Mouse (Mus musculus): ENCODE measurements at regions not wholly inside any gene's neighbourhood (a gene's known extent, or its start where the extent isn't known, plus 50 kb on each side); places are given as distances from the start of the nearest gene placed in this dataset.

DNA sequence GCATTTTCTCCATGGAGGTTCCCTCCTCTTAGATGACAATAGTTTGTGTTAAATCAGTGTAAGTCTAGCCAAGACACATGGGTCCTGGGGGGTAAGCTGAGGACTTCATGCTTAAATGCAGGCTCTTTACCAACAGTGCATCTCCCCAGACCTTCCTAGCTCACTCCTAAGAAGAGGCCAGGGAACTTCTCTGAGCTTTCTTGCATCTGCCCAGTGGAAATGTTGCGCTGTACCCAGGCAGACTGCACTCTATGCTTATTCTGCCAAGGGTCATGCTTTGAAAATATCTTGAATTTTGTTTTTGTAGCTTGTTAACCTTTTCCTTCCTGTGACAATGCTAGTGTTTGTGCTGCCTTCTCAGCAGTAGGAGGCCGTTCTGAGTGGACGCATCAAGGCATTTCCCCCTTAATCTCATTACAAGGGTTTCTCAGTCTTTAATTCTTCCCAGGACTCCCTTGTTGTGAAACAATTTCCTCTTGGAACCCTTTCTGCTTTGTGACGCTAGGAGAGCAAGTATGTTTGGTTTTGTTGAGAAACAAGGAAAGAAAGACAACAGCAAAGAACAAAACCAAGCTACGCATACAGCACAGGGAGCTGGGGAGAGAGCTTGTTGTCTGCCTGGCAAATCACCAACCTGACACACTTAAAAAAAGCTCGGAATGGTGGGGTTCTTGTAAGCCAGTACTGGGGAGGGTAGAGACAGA, 88.3 kb upstream of the Irf2bp2 start:
- no peak for DNase-seq (ENCODE audit: low spot score)

DNA sequence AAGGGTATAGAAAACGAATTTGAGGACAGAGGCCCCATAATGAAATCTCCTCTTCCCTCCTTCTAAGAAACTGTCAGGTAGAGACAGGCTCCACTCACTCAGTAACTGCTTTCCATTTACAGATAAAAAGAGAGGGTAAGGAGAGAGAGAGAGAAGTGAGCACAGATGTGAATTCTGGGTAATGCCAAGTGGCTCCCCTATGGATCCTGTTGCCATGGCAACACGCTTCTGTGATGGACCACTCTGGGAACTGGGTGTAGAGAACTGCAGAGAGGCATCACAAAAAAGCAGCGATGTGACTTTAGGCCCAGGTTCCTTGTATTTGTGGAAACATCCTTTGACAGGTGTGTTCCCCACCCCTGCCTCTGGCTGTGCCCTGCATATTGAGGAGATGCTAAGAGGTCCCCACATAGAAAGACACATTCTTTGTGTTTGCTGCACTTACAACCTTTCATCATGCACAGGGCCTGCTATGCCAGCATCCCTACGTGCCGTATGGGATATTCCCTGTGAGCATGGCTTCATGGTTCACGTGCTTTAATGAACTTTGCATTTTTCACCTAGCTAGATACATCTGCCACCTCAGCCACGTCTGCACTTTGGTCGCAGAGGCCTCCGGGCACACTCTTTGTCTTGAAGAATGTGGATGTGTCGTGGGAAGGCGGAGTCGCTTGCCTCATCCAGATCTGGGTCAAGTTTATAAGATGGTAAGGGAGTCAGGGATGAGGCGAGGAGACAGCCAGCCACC, 84.4 kb upstream of the Irf2bp2 start:
- DNase-seq (ENCODE audit: low spot score) = no peak

DNA sequence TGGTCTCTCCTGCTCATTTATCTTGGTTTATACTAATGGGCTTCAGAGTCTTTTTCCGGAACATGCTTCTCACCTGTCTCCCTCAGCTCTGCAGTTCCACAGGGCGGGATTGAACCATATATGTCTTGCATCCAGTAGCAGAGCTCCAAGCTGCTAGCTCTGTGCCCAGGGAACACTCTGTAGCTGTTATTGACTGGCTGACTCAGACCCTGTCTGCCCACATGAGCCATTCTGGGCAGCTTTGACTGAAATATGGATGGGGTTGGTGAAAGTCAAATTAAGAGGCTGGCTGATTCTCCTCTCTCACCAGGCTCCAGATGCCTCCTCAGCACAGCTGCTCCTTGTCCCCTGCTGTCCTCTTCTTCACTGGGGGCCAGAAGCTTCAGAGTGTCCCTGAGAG, 81.4 kb upstream of the Irf2bp2 start:
- no peak for DNase-seq (ENCODE audit: low spot score)

DNA sequence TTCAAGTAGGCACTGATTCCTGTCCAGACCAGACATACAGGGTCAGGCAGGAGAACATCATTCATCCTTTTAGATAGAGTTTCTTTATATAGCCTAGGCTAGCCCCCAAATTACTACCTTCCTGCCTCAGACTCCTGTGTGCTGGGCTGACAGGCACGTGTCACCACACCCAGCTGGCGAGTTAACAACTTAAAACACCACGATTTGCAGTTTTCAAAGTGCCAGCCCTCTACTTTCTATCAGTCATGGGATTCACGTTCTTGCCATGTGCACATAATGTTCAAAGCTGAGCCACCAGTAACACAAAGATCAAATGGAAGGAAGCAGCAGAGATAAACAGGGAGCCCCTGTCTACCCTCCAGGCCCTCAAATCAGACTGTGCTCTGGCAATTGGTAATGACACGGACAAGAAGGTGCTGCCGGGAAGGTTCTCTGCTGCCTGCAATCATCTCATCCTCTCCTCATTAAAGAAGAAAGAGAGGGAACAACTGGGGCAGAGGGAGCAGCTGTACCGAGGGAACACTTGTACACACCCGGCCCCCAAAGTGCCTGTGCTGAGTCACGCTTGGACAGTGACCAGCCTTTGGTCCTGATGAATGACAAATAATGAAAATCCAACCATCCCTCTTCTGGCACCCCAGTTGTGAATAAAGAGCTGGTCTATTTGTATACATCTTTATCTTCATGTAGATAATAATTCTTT, 79.4 kb upstream of the Irf2bp2 start:
- no peak for DNase-seq (ENCODE audit: low spot score)

DNA sequence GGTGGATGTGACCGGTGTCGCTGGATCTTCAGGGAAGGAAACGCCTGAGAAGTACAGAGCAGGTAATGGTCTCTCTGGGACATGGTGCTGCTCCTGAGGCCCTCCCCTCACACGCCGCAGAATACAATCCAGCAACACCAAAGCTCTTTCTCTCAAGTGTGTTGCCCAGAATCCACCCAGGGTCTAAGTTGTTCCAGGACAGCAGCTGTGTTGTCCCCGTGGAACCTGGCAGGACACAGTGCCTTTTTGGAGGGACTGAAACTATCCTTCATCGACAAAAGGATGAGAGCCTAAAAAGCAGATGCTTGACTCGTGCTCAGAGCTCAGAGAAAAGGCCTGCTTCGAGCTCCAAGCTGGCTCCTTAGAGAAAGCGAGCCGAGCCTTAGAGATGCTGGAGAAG, 77.8 kb upstream of the Irf2bp2 start:
- DNase-seq (ENCODE audit: low spot score) = no peak

DNA sequence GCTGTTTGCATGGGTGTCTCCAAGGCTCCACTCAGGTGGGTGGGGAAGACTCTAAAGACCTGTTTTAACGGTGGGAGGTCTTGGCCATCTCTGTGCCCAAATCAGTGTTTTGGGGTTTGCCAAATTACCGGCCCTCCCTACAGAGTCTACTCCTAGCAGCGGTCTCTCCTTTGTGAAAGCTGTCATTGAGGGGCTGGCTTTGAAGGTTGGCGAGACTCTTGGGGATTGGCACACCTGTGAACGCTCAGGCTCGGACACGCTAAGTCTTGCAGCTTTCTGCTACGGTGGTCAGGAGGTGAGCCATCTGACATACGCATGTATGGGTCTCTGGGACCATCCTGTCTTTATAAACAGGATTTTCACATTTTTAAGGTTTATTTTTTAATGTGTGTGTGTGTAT, 76.1 kb upstream of the Irf2bp2 start:
- DNase-seq (ENCODE audit: low spot score) = no peak

DNA sequence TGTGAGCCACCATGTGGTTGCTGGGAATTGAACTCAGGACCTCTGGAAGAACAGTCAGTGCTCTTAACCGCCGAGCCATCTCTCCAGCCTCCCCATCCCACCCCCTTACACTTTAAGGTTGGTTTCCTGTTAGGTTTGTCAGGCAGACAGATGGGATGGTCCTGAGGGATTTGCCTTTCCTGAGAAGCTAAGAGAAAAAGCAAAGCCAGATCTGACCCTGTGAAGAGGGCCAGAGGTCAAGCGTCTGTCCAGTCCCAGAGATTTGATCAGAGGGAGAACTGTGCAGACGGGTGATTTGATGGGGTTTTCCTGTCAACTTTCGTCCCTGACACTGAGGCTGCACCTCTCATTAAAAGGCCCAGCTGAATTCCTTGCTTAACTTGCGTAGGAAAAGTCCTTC, 75.4 kb upstream of the Irf2bp2 start:
- DNase-seq (ENCODE audit: low spot score) = no peak

DNA sequence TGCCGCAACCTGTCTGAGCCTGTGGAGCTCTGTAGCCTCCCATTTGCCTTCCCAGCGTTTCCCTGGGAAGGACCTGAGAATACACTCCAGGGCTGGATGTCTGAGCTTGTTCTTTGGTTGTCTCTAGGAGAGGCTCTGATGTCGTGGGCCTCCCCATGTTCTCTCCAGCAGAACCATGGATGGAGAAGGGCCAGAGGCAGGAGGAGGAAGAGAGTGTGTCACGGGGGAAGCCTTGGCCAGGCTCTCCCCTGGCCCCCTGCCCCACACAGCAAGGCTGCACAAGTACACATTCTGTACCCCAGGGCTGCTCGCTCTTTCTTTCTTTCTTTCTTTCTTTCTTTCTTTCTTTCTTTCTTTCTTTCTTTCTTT, 74.9 kb upstream of the Irf2bp2 start:
- no peak for DNase-seq (ENCODE audit: low spot score)

DNA sequence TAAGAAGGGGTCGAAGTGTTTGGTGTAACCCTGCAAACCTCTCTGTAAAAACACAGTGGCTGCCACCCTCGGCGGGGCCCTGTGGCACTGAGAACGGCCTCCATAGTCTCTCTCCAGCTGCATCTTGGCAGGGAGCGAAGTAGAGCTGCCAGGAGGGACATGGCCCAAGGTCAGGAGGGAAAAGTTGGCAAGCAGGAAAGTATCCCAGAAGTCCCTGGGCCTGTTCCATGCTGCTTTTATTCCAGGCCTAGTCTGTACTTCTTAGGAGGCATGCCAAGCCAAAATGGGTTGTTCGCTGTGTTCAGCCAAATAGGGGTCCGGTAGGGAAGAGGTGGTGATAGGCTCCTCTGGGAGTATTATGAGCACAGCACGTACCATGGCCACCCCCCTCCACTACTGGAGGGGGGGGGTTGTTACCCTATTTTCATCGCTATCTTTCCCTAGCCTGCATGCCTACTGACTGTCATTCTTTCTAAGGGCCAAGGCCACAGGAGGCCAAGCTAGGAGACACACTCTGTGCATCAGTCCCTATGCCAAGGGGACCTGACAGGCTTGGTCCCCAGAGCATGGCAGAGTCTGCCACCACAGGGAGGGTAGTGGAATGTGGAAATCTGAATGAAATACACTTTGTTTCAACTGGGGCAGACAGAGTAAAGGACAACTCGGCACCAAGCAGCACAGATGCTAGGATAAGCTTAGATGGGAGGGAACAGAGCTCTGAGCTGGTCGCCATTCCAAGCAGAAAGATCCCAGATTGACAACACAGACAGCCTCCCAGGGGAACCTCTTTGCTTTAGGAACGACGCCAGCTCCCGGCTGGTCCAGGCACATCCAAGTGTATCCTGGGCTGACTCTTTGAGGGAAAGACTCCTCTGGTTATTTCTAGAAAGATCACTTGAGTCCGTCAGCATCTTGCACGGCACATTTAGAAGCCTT, 74.2 kb upstream of the Irf2bp2 start:
- DNase-seq (ENCODE audit: low spot score) = peak; percentile 66

DNA sequence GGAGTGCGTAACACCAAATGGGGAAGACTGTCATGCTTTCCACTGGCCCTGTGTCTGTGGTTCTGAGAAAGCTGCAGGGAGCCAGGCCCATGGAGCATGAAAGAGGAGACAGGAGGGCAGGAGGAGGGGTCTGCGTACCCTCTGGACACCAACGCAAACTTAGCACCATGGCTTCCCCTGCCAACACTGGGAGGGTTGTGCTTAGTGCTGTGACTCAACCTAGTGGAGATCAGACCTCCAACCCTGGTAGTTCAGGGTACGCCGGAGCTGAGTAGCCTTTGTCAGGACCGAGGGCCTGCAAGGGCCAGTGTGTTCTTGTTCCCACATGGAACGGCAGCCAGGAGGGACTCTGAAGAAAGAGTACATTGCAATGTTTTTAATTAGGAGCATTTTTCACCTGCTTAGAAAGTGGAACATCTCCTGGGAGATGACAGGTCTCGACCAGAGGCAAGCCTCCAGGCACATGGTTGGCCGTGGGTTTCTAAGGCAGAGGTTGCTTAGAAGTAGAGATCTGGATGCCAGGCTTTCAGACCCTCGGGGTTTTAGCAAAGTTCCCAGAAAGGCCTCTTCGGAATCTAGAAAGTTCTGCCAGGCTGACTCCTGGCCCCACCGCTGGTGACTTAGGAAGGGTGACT, 73.4 kb upstream of the Irf2bp2 start:
- DNase-seq (ENCODE audit: low spot score) = no peak

DNA sequence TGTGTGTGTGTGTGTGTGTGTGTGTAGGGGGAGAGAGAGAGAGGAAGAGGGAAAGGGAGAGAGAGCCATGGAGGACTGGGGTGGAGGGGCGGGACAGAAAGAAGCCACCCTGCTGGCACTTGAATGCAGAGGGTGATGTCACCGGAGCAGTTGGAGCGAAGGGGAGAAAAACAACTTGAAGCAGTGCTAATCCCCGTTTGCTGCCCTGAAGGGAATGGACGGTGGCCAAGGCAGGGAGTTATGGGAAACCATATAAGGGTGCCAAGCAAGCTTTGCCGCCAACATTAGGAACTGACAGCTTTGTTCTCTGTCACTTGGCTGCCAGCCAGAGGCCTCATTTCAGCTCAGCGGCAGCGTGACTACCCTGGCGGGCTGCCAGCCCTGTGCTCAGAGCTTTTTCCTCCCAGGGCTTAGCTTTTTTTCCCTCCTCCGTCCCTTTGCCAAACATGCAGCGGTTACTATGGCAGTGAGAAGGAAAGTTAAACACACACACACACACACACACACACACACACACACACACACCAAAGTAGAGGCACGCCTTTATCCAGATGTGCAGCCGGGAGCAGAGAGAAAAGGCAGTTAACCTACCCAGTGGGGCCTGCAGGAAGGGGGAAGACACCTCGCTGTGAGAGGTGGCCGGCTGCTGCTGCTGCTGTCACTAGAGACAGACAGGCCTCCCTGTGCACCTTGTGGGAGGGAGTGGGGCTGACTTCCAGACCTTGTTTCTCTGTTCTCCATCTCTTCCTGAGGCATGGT, 72.7 kb upstream of the Irf2bp2 start:
- DNase-seq (ENCODE audit: low spot score) = peak; percentile 99

DNA sequence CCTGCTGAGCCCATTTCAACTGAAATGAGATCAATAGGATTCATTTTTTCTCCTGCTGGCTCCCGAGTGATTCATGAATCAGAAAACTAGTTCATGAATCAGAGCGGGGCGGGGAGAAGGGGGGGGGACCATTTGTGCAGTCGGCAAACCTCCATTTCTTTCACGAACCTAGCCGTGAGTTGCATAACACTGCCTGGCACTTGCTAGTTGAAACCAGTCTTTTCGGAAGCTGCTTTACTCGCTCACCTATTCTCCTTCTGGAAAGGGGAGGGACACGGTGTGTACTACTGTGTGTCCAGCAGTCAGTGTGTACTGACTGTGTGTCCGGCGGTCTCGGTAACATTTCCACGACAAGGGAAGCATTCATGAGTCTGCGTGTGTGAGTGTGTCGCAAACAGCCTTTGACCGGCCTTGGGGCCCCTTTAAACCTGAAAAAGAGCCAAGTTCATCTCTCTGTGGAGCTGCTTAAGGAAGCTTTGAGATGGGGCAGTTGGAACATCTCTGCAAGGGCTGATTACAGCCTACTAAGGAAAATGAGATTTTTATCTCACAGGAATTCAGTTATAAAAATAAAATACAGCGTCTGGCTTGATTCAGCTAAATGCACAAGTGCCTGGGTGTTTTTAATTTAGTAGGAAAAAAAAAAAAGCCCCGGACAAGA, 71.9 kb upstream of the Irf2bp2 start:
- peak; percentile 41 for DNase-seq (ENCODE audit: low spot score)

DNA sequence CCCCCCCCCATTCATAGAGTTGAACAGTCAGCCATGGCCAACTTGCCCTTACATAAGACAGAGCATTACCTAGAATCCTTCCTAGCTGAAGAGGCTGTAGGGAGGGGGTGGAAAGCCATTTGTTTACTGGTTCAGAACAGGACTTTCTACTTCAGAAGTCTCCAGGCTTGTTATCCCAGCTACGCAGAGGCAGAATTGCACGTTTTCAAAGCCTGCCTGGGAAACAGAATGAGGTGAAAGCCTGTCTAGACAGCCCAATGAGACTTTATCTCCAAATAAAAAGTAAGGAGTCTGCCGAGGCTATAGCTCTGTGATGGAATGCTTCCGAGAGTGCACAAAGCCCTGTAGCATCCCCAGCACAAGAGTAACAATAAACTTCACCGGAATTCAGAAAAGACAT, 71.1 kb upstream of the Irf2bp2 start:
- no peak for DNase-seq (ENCODE audit: low spot score)

DNA sequence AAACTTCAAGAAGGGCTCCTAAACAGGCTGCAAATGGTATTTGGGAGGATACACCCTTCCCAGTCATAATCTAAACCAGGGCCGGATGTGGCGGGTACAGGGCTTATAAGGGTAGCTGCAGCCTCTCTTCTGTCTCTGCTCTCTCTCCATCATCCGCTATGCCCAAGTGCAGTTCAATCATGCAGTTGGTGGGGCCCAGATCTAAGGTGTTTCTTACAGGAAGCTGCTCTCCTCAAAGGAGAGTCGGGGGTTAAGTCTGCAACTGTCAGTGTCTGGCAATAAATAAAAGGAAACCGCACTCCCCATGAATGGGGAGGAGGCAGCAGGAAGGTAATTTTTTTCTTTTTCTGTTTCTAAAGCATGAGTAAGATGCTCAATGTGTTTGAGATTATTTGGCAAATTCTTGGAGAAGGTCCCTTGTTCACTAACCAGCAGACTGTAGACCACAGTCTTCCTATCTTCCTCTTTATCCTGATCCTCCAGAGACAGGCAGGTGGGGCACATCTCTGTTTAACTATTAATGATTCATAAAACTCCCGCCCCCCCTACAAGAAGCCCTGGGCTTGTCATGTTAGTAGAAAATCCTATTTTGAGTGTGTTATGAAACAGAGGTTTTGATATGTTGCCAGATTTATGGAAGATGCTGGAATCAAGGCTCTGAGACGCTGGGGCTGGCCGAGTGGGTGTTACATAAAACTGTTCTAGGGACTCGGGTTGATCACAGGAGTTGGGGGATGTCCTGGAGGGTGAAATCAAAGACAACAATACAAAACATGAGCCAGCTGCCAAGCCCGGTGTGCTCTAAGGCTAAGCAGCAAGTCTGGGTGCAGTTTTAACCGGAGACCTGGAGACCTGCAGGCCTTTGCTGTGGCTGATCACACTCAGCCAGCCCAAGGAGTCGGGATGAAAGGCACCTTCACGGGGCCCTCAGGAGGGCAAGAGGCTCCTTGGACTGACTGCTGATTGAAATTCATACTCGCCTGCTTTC, 69.3 kb upstream of the Irf2bp2 start:
- DNase-seq (ENCODE audit: low spot score) = peak; percentile 28

DNA sequence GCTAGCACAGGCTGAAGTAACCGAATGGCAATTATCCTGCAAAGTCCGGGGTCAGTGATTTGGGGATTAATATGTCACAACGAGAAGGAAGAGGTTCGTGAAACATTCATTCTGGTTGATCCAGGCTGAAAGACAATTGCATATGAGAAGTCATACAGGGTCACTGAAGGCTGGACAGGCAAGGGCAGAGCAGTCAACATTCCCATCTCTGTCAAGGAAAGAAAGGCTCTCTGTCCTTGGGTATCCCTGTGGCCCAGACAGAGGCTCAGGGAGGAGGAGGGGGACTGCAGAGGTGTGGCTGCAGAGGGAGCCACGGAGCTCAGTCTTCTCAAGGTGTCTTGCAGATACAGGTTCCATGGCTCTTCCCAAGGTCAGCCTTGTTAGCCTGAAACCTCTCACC, 68.4 kb upstream of the Irf2bp2 start:
- DNase-seq (ENCODE audit: low spot score) = no peak

DNA sequence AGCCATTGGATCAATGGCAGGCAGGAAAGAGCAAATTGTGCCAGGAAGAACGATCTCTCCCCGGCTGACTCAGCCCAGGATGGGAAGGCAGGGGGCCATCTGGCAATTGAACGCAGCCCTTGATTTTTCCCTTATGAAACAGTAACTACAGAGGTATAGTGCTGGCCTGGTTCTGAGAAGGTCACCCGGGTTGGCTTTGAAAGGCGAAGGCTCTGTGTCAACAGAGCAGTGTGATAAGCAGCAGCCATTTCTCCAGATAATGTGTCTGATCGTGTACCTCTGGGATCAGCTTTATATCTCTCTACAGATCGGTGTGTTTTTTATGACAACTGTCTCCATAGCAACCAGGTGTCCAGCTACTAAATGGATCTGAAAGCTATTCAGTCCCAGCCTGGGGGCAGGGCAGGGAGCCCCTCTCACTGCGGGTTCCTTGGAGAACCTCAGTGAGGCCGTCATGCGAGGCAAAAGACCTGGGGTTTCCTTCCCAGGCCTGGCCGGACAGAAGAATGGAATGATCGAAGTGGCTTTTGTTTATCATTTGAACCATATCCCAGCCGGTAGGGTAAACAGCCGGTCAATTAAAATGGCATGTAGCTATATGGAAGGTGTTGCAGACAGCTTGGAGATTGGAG, 67.8 kb upstream of the Irf2bp2 start:
- DNase-seq (ENCODE audit: low spot score) = no peak

DNA sequence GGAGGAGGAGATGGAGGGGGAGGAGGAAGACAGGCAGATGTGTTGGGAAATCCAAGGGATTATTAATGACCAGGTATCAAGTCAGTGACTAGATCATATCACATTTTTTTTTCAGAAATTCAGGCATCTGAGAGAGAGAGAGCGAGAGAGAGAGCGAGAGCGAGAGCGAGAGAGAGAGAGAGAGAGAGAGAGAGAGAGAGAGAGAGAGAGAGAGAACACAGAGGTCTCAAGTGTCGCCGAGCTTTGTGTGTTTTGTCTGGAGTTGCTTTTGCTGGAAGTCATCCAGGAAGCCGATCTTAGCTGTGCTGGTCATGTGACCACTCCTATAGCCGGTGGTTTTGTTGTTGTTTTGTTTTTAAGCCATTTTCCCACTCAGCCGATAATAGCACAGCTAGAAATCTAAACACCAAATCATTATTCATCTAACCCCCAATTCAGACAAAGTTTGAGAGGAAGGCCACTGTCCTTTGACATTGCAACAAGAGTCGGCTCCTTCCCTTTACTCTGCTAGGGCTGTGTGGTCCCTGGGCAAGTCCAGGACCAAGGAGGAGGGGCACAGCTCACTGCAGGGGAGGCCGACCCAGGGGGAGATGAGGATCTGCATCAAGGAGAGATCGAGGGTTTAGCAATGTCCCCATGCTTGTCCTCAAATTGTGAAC, 67.0 kb upstream of the Irf2bp2 start:
- no peak for DNase-seq (ENCODE audit: low spot score)
